Mouse (Mus musculus): ENCODE results near the gene Acacb.

- TF ChIP-seq POLR2AphosphoS2 (IDR thresholded peaks at IDR 0.05; ENCODE audit: low read depth, low read length) (no peak), CTCF (conservative IDR thresholded peaks at IDR 0.05 in 1 of 2, IDR thresholded peaks at IDR 0.05 in 1 of 2; ENCODE audit: low read depth in 2 of 2, low read length in 2 of 2) (no peak), MAX (IDR thresholded peaks at IDR 0.05; ENCODE audit: low read length) (no peak), USF2 (conservative IDR thresholded peaks at IDR 0.05; ENCODE audit: low read depth, low read length) (no peak), ZC3H11A (IDR thresholded peaks at IDR 0.05; ENCODE audit: low read depth, low read length) (no peak), POLR2A (IDR thresholded peaks at IDR 0.05; ENCODE audit: low read depth, low read length) (no peak)
These were observed 39.9 kb upstream of the Acacb start for GRCm38 (mm10) chr5:114106391-114106935.
